Mouse (Mus musculus) splenic B cell, adult 2 months (primary cell): ENCODE results near the gene Ripor2.

ENCODE experiments used
- DNase-seq: peaks from one replicate; pipeline ENCODE4 v3.0.0-alpha.2; 2011; ENCODE audit warnings: low read depth, low spot score
- H3K27me3 ChIP-seq: 2 replicates; pipeline ENCODE4 v1.6.1; 2012; ENCODE audit warnings: mild to moderate bottlenecking, low read length, moderate library complexity, mixed read lengths; ENCODE audit not compliant: control insufficient read depth, poor library complexity, insufficient read depth, severe bottlenecking
- H3K36me3 ChIP-seq: 2 replicates; pipeline ENCODE4 v1.6.1; 2012; ENCODE audit warnings: mild to moderate bottlenecking, low read length, moderate library complexity, mixed read lengths; ENCODE audit not compliant: control insufficient read depth, poor library complexity, insufficient read depth, severe bottlenecking

Ripor2 gene

GRCm38 (mm10) chr13:24581833-24582232 lies at the start of gene Ripor2:
Gene Ripor2, plus strand, starts transcription at chr13:24582189.
- DNase-seq = no peak

GRCm38 (mm10) chr13:24536531-24537167 lies 45.3 kb upstream of the Ripor2 start:
- no peak for DNase-seq
- 0 out of 2 replicates have a peak, but pooled peaks cover 2% of the 10 kb centered on the region for H3K36me3 ChIP-seq
- H3K27me3 ChIP-seq = no peaks in the 10 kb centered on the region

More at GRCm38 (mm10) chr13:24581833-24582232, at the start of gene Ripor2:
- no peaks in the 10 kb centered on the region for H3K27me3 ChIP-seq
- H3K36me3 ChIP-seq = no peaks in the 10 kb centered on the region

- Histone ChIP-seq H3K36me3 (0 out of 2 replicates have a peak, but pooled peaks cover 2% of the 10 kb centered on the region), H3K27me3 (no peaks in the 10 kb centered on the region)
- no peak for DNase-seq
Observed at GRCm38 (mm10) chr13:24538012-24538411, 44.0 kb upstream of the Ripor2 start.

GRCm38 (mm10) chr13:24538941-24539340 lies 43.0 kb upstream of the Ripor2 start:
- H3K27me3 ChIP-seq = no peaks in the 10 kb centered on the region
- DNase-seq = no peak
- H3K36me3 ChIP-seq = no peaks in the 10 kb centered on the region

GRCm38 (mm10) chr13:24545677-24546076 lies 36.3 kb upstream of the Ripor2 start:
- no peak for DNase-seq

GRCm38 (mm10) chr13:24546801-24547459 lies 35.1 kb upstream of the Ripor2 start:
- Histone ChIP-seq H3K27me3 (no peaks in the 10 kb centered on the region), H3K36me3 (no peaks in the 10 kb centered on the region)
- DNase-seq = peak; percentile 25

More at GRCm38 (mm10) chr13:24545677-24546076, 36.3 kb upstream of the Ripor2 start:
- Histone ChIP-seq H3K36me3 (no peaks in the 10 kb centered on the region), H3K27me3 (no peaks in the 10 kb centered on the region)

- peak; percentile 21 for DNase-seq
- H3K27me3 ChIP-seq = no peaks in the 10 kb centered on the region
- no peaks in the 10 kb centered on the region for H3K36me3 ChIP-seq
Observed at GRCm38 (mm10) chr13:24548911-24549310, 33.1 kb upstream of the Ripor2 start.

GRCm38 (mm10) chr13:24551100-24551931 lies 30.7 kb upstream of the Ripor2 start:
- no peaks in the 10 kb centered on the region for H3K36me3 ChIP-seq
- no peak for DNase-seq
- no peaks in the 10 kb centered on the region for H3K27me3 ChIP-seq

- Histone ChIP-seq H3K36me3 (no peaks in the 10 kb centered on the region), H3K27me3 (no peaks in the 10 kb centered on the region)
- no peak for DNase-seq
Observed at GRCm38 (mm10) chr13:24552039-24552438, 29.9 kb upstream of the Ripor2 start.

GRCm38 (mm10) chr13:24561391-24561790 lies 20.6 kb upstream of the Ripor2 start:
- Histone ChIP-seq H3K36me3 (no peaks in the 10 kb centered on the region), H3K27me3 (no peaks in the 10 kb centered on the region)
- DNase-seq = no peak

GRCm38 (mm10) chr13:24564706-24565105 lies 17.3 kb upstream of the Ripor2 start:
- DNase-seq = no peak
- Histone ChIP-seq H3K36me3 (no peaks in the 10 kb centered on the region), H3K27me3 (no peaks in the 10 kb centered on the region)

- DNase-seq = no peak
- Histone ChIP-seq H3K27me3 (no peaks in the 10 kb centered on the region), H3K36me3 (no peaks in the 10 kb centered on the region)
Observed at GRCm38 (mm10) chr13:24565230-24565949, 16.6 kb upstream of the Ripor2 start.

- no peaks in the 10 kb centered on the region for H3K36me3 ChIP-seq
- DNase-seq = no peak
- no peaks in the 10 kb centered on the region for H3K27me3 ChIP-seq
Observed at GRCm38 (mm10) chr13:24565950-24566320, 16.1 kb upstream of the Ripor2 start.

- Histone ChIP-seq H3K36me3 (no peaks in the 10 kb centered on the region), H3K27me3 (no peaks in the 10 kb centered on the region)
- DNase-seq = no peak
Observed at GRCm38 (mm10) chr13:24567176-24567811, 14.7 kb upstream of the Ripor2 start.
